Mouse (Mus musculus) mouse trophoblast stem cell (cell line): ENCODE data around the gene Mcoln2.

Source experiments
- in situ Hi-C, 2 experiments: fragments of 300-500 bp; cut with MseI, MboI; formaldehyde crosslinking; loops; 2 replicates in 1 of 2; 3 replicates in 1 of 2; pipeline ENCODE4 v1.15.1; 2025

Gene Mcoln2

GRCm38 (mm10) chr3:146149156-146150057 lies at the start of gene Mcoln2:
TSS of gene Mcoln2 (plus strand) at chr3:146149833.
- in situ Hi-C loops = no loop called here

DNA sequence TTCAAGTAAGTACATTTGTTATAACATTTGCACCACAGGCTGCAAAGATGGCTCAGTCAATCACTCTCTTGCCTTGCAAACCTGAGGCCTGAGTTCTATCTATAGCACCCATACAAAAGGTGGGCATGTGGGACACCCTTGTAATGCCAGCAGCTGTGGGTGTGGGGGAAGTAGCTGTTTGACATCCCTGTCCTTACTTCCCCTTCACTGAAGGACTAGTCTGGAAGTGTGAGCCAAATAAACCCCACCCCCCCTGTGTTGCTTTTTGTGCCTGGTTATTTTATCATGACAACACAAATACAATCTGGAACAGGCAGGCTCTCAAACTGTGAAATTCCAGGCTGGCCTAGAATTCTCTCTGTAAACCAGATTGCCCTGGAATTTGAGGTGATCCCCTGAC lies 49.7 kb upstream of the Mcoln2 start:
- in situ Hi-C loops = no loop called here

DNA sequence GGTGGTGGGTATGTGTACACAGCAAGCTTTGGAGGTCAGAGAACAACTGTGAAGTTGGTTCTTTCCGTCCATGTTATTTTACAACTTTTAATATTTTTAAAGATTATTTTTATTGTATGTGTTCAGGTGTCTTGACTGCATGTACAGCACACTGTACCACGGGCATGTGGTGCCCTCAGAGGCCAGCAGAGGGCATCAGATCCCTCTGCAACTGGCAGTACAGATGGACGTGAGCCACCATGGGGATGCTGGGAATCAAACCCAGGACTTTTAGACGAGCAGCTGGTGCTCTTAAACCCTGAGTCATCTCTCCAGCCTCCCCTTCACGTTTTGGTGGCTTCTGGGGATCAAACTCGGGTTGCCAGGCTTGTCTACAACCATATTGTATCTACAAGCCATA lies 47.6 kb upstream of the Mcoln2 start:
- in situ Hi-C loops = no loop called here

- in situ Hi-C loops = no loop called here
These were observed 42.4 kb upstream of the Mcoln2 start for GRCm38 (mm10) chr3:146107116-146107849.

GRCm38 (mm10) chr3:146107921-146108571 lies 41.6 kb upstream of the Mcoln2 start, which contains the start of gene Wdr63:
TSS of gene Wdr63 (minus strand) at chr3:146108130.
- in situ Hi-C loops = no loop called here

DNA sequence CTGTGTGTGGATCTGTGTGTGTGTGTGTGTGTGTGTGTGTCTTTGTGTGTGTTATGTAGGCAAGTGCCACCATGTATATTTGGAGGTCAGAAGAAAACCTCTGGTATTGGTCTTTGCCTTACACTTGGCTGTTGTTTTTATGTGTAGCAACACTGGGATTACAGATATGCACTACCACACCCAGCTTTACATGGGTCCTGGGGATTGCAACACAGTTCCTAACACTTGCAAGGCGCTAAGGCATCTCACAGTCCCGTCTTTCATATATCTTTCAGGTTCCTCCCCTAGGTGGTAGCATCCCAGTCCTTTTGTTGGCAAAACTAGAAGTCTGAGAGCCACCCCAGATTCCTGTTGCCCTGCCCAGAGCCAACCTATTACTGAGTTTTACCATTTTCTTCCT lies 40.7 kb upstream of the Mcoln2 start:
- in situ Hi-C loops = no loop called here

DNA sequence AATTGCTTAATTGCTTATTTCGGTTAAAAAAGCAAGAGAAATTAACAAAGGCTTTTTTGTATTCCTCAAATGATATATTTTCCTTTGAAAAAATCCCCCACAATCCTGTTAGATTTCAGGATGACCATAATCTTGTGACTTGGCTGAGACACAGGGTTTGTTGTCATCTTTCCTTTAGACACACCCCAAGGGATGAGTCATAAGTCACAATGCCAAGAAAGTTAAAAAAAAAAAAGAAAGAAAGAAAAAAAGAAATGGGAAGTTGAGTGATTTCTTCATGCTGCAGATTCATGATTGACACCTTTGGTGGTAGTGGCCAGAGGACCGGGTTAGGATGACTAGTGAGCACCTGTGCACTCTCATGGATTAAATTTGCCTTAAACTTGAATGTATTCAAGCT lies 39.3 kb upstream of the Mcoln2 start:
- in situ Hi-C loops = no loop called here

DNA sequence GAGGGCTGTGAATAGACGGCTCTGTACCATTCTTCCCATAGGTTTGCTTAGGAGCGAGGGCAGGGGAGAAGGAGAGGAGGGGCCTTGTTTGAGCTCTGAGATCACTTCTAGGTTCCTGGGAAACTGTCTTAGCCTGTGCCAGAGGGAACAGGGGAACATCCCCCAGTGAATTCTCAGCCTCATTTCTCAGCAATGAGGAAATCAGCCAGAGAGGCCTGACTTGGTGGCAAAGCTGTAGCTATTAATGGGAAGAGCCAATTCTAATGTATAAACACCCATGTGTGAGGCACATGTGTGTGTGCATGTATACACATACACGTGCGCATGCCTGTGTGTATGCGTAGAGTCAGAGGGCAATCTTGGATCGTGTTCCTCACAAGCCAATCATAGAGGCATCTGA lies 38.7 kb upstream of the Mcoln2 start:
- in situ Hi-C loops = no loop called here

DNA sequence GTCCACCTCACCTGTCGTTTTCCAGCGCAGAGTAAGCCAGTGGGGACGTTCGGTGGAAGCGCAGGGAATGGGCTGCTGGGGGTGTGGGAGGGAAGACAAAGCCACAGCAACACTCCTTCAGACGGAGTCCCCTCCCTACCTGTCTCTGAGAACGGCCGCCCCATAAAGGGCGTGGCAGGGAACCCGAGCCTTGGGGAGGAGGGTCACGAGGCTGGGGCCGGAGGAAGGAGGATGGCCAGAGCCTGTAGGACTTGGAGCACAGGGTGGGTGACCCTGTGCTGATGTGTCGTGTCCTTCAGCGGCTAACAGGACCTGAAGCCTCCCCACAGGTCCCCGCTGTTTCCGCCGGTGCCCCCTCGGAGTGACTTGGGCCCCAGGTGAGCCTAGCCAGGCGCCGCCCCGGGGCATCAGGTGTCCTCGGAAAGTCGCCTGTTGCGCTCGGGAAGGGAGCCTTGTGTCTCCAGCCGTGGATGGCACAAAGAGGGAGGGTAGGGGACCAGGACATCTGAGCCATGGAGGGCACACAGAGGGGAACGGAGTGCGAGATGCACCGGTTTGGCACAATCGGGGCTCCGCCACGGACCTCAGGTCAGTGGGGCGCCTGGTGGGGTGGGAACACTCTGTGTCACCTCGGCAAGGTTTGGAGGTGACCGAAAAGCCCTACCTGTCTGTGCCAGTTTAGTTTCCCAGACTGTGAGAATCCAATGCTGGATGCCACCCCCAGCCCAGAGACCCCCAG lies 32.2 kb upstream of the Mcoln2 start, which contains the start of gene Mcoln3:
TSS of gene Mcoln3 (plus strand) at position 193 of the 739 bp plus-strand sequence.
- in situ Hi-C loops = no loop called here

DNA sequence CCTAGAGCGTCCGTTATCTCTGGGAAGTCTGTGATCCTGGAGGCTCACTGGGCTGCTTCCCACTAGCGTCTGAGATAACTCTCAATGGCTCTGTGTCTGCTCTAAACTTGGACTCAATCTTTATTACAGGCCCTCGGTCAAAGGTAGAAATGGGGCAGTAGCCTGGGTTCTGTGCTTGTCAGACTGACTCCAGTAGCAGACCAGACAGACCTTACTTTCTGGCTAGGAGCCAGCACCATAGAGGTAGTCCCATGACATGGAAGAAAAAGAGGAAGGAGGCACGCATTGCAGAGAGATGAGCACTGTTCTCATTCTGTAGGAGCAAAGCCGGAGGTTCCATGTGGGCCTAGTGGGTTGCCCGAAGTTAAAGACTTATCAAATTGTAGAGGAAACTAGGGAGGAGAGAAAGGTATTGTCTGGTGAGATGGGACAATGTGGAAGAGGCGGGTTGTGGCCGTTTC lies 31.6 kb upstream of the Mcoln2 start:
- in situ Hi-C loops = no loop called here

DNA sequence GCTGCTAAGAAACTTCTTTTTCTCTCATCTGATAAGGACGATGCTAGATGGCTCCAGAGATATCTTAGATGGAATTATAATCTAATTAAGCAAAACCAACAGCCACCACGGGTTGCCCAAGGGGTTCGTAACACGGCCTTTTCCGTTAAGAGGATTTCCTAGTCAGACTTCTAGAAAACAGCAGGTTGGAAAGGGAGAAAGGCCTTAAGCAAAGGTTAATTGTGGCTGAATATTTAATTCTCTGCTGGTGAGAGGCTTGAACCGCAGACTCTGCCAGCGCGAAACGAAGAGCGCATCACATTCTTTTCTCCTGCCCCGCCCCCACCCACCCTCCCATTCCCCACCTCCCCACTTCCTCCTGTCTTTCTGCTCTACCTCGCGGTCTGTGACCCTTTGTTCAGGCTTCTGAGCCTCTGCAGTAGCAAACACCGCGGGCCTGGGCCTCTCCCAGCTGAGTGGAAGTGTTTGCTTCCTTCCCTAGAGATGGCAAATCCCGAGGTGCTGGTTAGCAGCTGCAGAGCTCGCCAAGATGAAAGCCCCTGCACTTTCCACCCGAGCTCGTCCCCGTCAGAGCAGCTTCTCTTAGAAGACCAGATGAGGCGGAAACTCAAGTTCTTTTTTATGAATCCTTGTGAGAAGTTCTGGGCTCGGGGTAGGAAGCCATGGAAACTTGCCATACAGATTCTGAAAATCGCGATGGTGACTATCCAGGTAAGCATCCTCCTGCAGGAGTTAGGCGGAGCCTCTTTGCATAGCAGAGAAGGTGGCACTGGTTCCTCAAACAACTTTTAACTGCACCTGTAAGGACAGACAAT lies 28.1 kb upstream of the Mcoln2 start:
- in situ Hi-C loops = no loop called here

- in situ Hi-C loops = no loop called here
These were observed 27.6 kb upstream of the Mcoln2 start for GRCm38 (mm10) chr3:146122125-146122420.

- in situ Hi-C loops = no loop called here
These were observed 26.7 kb upstream of the Mcoln2 start for GRCm38 (mm10) chr3:146122807-146123463.

- in situ Hi-C loops = no loop called here
These were observed 26.2 kb upstream of the Mcoln2 start for GRCm38 (mm10) chr3:146123464-146123825.

DNA sequence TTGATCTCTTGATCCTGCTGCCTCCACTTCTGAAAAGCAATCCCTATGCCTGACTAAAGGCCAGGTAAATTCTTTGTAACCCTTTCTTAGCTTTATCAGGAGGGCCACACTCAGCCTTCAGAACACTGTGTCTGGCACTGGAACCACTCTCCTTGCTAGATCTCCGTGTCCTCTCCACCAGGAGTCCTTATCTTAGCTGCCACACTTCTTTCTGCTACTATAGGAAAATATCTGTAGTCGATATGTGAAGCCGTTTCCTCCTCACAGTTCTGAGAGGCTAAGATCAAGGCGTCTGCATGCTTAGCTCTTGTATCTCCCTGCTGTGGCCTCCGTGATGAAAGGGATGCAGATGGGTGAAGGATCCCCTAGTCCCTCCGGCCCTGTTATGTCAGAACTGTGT lies 22.4 kb upstream of the Mcoln2 start:
- in situ Hi-C loops = no loop called here

DNA sequence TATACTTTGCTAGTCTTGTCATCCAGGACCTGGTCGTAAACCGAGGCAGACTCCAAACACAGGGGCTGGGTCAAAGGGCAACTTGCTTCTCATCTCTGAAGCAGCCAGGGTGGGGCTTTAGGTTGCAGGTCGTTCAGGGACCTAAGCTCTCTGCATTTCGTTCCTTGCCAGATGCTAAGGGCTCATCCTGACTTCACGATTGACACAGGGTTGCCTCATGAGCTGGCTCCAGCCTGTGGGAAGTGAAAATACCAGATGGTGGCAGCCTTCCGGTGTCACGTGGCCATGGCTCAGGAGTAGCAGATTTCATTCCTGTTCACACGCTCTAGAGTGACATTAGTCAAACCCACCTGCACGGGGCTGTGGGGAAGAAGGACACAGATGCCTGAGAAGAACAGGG lies 14.8 kb upstream of the Mcoln2 start:
- in situ Hi-C loops = no loop called here

- in situ Hi-C loops = no loop called here
These were observed 14.2 kb upstream of the Mcoln2 start for GRCm38 (mm10) chr3:146135417-146135816.

DNA sequence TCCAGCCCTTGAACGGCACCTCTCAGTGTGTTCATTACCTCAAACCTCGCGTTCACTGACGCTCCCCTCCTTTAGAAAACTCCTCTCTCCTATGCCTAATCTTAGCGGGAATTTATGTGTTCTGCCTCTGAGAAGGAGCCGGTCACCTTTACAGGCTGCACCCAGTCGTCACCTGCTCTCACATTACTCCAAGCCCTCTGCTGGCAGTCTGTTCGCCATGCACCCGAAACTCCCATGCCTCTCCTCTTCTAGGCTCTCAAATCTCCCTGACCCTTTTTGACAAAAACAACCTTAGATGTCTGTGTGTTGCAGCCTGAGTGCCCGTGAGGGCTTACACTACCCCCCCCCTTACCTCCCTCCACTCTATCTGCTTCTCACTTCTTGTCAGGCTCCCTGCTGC lies 13.2 kb upstream of the Mcoln2 start:
- in situ Hi-C loops = no loop called here

- in situ Hi-C loops = no loop called here
These were observed 9.4 kb upstream of the Mcoln2 start for GRCm38 (mm10) chr3:146140276-146140675.

DNA sequence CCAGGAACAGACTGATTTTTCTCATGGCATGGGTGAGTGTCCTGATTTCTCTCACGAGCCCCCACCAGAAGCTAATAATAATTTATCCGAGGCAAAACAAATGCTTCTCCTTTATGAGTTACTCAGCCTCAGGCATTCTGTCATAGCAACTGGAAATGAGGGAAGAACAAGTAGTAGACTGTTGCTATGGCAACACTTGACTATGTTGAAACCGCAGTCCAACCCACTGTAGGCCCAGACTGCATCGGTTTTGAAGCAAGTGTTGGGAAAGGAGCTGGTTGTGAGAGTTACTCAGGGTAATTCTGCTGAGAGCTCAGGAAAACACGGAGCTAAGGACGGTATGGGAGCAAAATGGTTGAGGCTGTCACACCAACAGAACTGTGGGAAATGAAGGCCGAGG lies 7.1 kb upstream of the Mcoln2 start:
- in situ Hi-C loops = no loop called here
